Mouse (Mus musculus) right cerebral cortex, postnatal 14 days (tissue): Measurements from ENCODE around the gene Arhgap25.
A peak's percentile ranks its signal among the peaks of the same experiment; 100 is the strongest.

Experiments
- DNase-seq: peaks from one replicate; pipeline ENCODE4 v3.0.0; 2022

Gene Arhgap25

GRCm38 (mm10) chr6:87435791-87436190 is 97.3 kb downstream of the Arhgap25 start:
- DNase-seq, result no peak

GRCm38 (mm10) chr6:87428487-87429044 is 104.5 kb downstream of the Arhgap25 start, which contains the start of gene Bmp10:
TSS of gene Bmp10 (plus strand) at chr6:87428994.
- no peak for DNase-seq

GRCm38 (mm10) chr6:87427616-87428015 is 105.4 kb downstream of the Arhgap25 start:
- DNase-seq, result no peak

GRCm38 (mm10) chr6:87426954-87427353 is 106.1 kb downstream of the Arhgap25 start:
- no peak for DNase-seq

- peak; percentile 44 for DNase-seq
These were observed 108.8 kb downstream of the Arhgap25 start for GRCm38 (mm10) chr6:87424037-87424816.

- no peak for DNase-seq
These were observed 110.8 kb downstream of the Arhgap25 start for GRCm38 (mm10) chr6:87422304-87422703.

- DNase-seq, result no peak
These were observed 121.0 kb downstream of the Arhgap25 start for GRCm38 (mm10) chr6:87412011-87412410.
